Mouse (Mus musculus) midbrain, embryonic 15.5 days (tissue): ENCODE data around the gene Syt2. TPM values are rescaled to one million over a fixed set of nuclear protein-coding genes. Genes with fewer than 3 reads are reported as not detected.

Experiments used
- ATAC-seq: fragments of 200-750 bp; cut with Nextera tagmentation; replicated peaks from 2 replicates; pipeline ENCODE4 v1.8.0; 2017; ENCODE audit warnings: moderate TSS enrichment
- H3K27ac ChIP-seq: fragments of 300-500 bp; sonication (generic); 2 replicates; pipeline ENCODE4 v1.5.1; 2015; ENCODE audit warnings: mild to moderate bottlenecking, inconsistent platforms
- H3K27me3 ChIP-seq: fragments of 300-500 bp; sonication (generic); replicated peaks from 2 replicates; pipeline ENCODE4 v1.6.1; 2015; ENCODE audit warnings: inconsistent platforms
- H3K36me3 ChIP-seq: fragments of 300-500 bp; sonication (generic); replicated peaks from 2 replicates; pipeline ENCODE4 v1.6.1; 2015; ENCODE audit warnings: inconsistent platforms
- H3K4me1 ChIP-seq: fragments of 300-500 bp; sonication (generic); 2 replicates; pipeline ENCODE4 v1.6.1; 2015; ENCODE audit warnings: inconsistent platforms
- H3K4me2 ChIP-seq: fragments of 300-500 bp; sonication (generic); 2 replicates; pipeline ENCODE4 v1.6.1; 2015; ENCODE audit warnings: inconsistent platforms, mild to moderate bottlenecking, moderate library complexity
- H3K4me3 ChIP-seq: fragments of 300-500 bp; sonication (generic); 2 replicates; pipeline ENCODE4 v1.5.1; 2015; ENCODE audit warnings: mild to moderate bottlenecking, inconsistent platforms
- H3K9ac ChIP-seq: fragments of 300-500 bp; sonication (generic); 2 replicates; pipeline ENCODE4 v1.6.1; 2015; ENCODE audit warnings: mild to moderate bottlenecking, inconsistent platforms
- H3K9me3 ChIP-seq: fragments of 300-500 bp; sonication (generic); 2 replicates; pipeline ENCODE4 v1.6.1; 2016; ENCODE audit warnings: inconsistent platforms
- WGBS: fragments of 180-500 bp; shearing (Covaris S2); methylation state at CpG from one replicate; pipeline ENCODE4 v1.1.7; 2015; ENCODE audit warnings: mixed read lengths; 5-methylcytosine and 5-hydroxymethylcytosine counted together
- polyA plus RNA-seq: library from polyadenylated mRNA; unstranded; fragments of >200 nt; fragmentation: Nextera tagmentation; extraction: Ambion mirVana; gene quantifications from 2 replicates; pipeline ENCODE4 v1.2.1, GENCODE M21; 2015

The Syt2 gene
- polyA plus RNA-seq, 1 experiment from 2014 or later, result 3.0 TPM

GRCm38 (mm10) chr1:134772821-134773220 lies 126.3 kb downstream of the Syt2 start:
- Histone ChIP-seq H3K27me3 (no peaks in the 10 kb centered on the region), H3K36me3 (peaks cover 8% of the 10 kb centered on the region; the same call in 1 of the 2 replicates), H3K27ac (no peak overlapping the region), H3K4me2 (no peak overlapping the region), H3K9ac (no peak overlapping the region), H3K9me3 (no peaks in the 10 kb centered on the region), H3K4me1 (no peaks in the 10 kb centered on the region), H3K4me3 (no peak overlapping the region)
- 82% methylated on average over 3 of the region's 3 CpGs for WGBS
- no peak for ATAC-seq

GRCm38 (mm10) chr1:134773256-134773655 lies 126.8 kb downstream of the Syt2 start:
- Histone ChIP-seq H3K27me3 (no peaks in the 10 kb centered on the region), H3K4me1 (peaks cover 3% of the 10 kb centered on the region; the same call in 1 of the 2 replicates), H3K9ac (no peak overlapping the region), H3K4me3 (no peak overlapping the region), H3K4me2 (no peak overlapping the region), H3K27ac (no peak overlapping the region), H3K36me3 (peaks cover 8% of the 10 kb centered on the region; the same call in 1 of the 2 replicates), H3K9me3 (no peaks in the 10 kb centered on the region)
- no peak for ATAC-seq
- 33% methylated on average over 12 of the region's 12 CpGs for WGBS

GRCm38 (mm10) chr1:134774247-134774646 lies 127.8 kb downstream of the Syt2 start:
- Histone ChIP-seq H3K36me3 (peaks cover 6% of the 10 kb centered on the region; the same call in 1 of the 2 replicates), H3K9me3 (no peaks in the 10 kb centered on the region), H3K4me1 (peaks cover 3% of the 10 kb centered on the region; the same call in 1 of the 2 replicates), H3K4me3 (no peak overlapping the region), H3K27me3 (no peaks in the 10 kb centered on the region), H3K9ac (no peak overlapping the region), H3K4me2 (no peak overlapping the region), H3K27ac (no peak overlapping the region)
- ATAC-seq, result no peak
- WGBS, result 40% methylated on average over 2 of the region's 2 CpGs

GRCm38 (mm10) chr1:134774728-134775287 lies 128.3 kb downstream of the Syt2 start:
- Histone ChIP-seq H3K4me3 (no peak overlapping the region), H3K4me1 (peaks cover 3% of the 10 kb centered on the region; the same call in 1 of the 2 replicates), H3K36me3 (peaks cover 6% of the 10 kb centered on the region; the same call in 1 of the 2 replicates), H3K9me3 (no peaks in the 10 kb centered on the region), H3K27me3 (no peaks in the 10 kb centered on the region), H3K9ac (no peak overlapping the region), H3K27ac (no peak overlapping the region), H3K4me2 (no peak overlapping the region)
- ATAC-seq, result no peak
- 51% methylated on average over 6 of the region's 6 CpGs for WGBS

GRCm38 (mm10) chr1:134775631-134776030 lies 129.2 kb downstream of the Syt2 start:
- Histone ChIP-seq H3K27ac (no peak overlapping the region), H3K4me3 (no peak overlapping the region), H3K9ac (no peak overlapping the region), H3K9me3 (no peaks in the 10 kb centered on the region), H3K4me2 (no peak overlapping the region), H3K36me3 (peaks cover 6% of the 10 kb centered on the region; the same call in 1 of the 2 replicates), H3K27me3 (no peaks in the 10 kb centered on the region), H3K4me1 (peaks cover 3% of the 10 kb centered on the region; the same call in 1 of the 2 replicates)
- no peak for ATAC-seq
- 44% methylated on average over 3 of the region's 3 CpGs for WGBS

- Histone ChIP-seq H3K36me3 (peaks cover 6% of the 10 kb centered on the region; the same call in 1 of the 2 replicates), H3K27me3 (no peaks in the 10 kb centered on the region), H3K4me1 (peaks cover 3% of the 10 kb centered on the region; the same call in 1 of the 2 replicates), H3K9ac (no peak overlapping the region), H3K9me3 (no peaks in the 10 kb centered on the region), H3K27ac (no peak overlapping the region), H3K4me2 (no peak overlapping the region), H3K4me3 (no peak overlapping the region)
- ATAC-seq, result no peak
- WGBS, result 87% methylated on average over 12 of the region's 12 CpGs
These were observed 130.9 kb downstream of the Syt2 start for GRCm38 (mm10) chr1:134777201-134777885.

- Histone ChIP-seq H3K4me3 (no peak overlapping the region), H3K9ac (no peak overlapping the region), H3K36me3 (peaks cover 6% of the 10 kb centered on the region; the same call in 1 of the 2 replicates), H3K9me3 (no peaks in the 10 kb centered on the region), H3K27ac (0 out of 2 replicates have a peak overlapping the region, but pooled peaks have one; percentile 24), H3K4me2 (no peak overlapping the region), H3K4me1 (peaks cover 3% of the 10 kb centered on the region; the same call in 1 of the 2 replicates), H3K27me3 (no peaks in the 10 kb centered on the region)
- no peak for ATAC-seq
- 41% methylated on average over 13 of the region's 13 CpGs for WGBS
These were observed 131.6 kb downstream of the Syt2 start for GRCm38 (mm10) chr1:134777936-134778548.

GRCm38 (mm10) chr1:134782797-134783196 lies 136.3 kb downstream of the Syt2 start:
- Histone ChIP-seq H3K27me3 (no peaks in the 10 kb centered on the region), H3K4me3 (no peak overlapping the region), H3K4me2 (no peak overlapping the region), H3K36me3 (no peaks in the 10 kb centered on the region), H3K27ac (no peak overlapping the region), H3K9me3 (no peaks in the 10 kb centered on the region), H3K4me1 (peaks cover 3% of the 10 kb centered on the region; the same call in 1 of the 2 replicates), H3K9ac (no peak overlapping the region)
- no peak for ATAC-seq
- 84% methylated on average over 5 of the region's 5 CpGs for WGBS

- no peak for ATAC-seq
These were observed 137.5 kb downstream of the Syt2 start for GRCm38 (mm10) chr1:134783958-134784357.

GRCm38 (mm10) chr1:134784481-134784880 lies 138.0 kb downstream of the Syt2 start:
- Histone ChIP-seq H3K27me3 (no peaks in the 10 kb centered on the region), H3K4me3 (no peak overlapping the region), H3K36me3 (no peaks in the 10 kb centered on the region), H3K4me2 (no peak overlapping the region), H3K4me1 (no peaks in the 10 kb centered on the region), H3K27ac (no peak overlapping the region), H3K9ac (no peak overlapping the region), H3K9me3 (no peaks in the 10 kb centered on the region)
- no peak for ATAC-seq
- WGBS, result 77% methylated on average over 6 of the region's 6 CpGs

More at GRCm38 (mm10) chr1:134783958-134784357, 137.5 kb downstream of the Syt2 start:
- Histone ChIP-seq H3K27ac (no peak overlapping the region), H3K9me3 (no peaks in the 10 kb centered on the region), H3K36me3 (no peaks in the 10 kb centered on the region), H3K9ac (no peak overlapping the region), H3K4me3 (no peak overlapping the region), H3K4me2 (no peak overlapping the region), H3K27me3 (no peaks in the 10 kb centered on the region), H3K4me1 (no peaks in the 10 kb centered on the region)
- WGBS, result 88% methylated on average over 4 of the region's 4 CpGs

GRCm38 (mm10) chr1:134784911-134785310 lies 138.4 kb downstream of the Syt2 start:
- no peaks in the 10 kb centered on the region for H3K27me3 ChIP-seq
- no peaks in the 10 kb centered on the region for H3K36me3 ChIP-seq
- H3K4me1 ChIP-seq, result no peaks in the 10 kb centered on the region
- no peak for ATAC-seq
- no peak overlapping the region for H3K9ac ChIP-seq
- H3K4me2 ChIP-seq, result no peak overlapping the region
- WGBS, result 91% methylated on average over 1 of the region's 1 CpGs
- H3K27ac ChIP-seq, result no peak overlapping the region
- H3K4me3 ChIP-seq, result no peak overlapping the region
- no peaks in the 10 kb centered on the region for H3K9me3 ChIP-seq

GRCm38 (mm10) chr1:134788096-134788495 lies 141.6 kb downstream of the Syt2 start:
- Histone ChIP-seq H3K9me3 (no peaks in the 10 kb centered on the region), H3K4me3 (no peak overlapping the region), H3K9ac (no peak overlapping the region), H3K4me1 (no peaks in the 10 kb centered on the region), H3K4me2 (no peak overlapping the region), H3K27ac (no peak overlapping the region), H3K36me3 (no peaks in the 10 kb centered on the region), H3K27me3 (no peaks in the 10 kb centered on the region)
- no peak for ATAC-seq
- WGBS, result 47% methylated on average over 7 of the region's 7 CpGs
